8 mouse cellular contexts compared by ENCODE assay signal in the genomic region with DNA sequence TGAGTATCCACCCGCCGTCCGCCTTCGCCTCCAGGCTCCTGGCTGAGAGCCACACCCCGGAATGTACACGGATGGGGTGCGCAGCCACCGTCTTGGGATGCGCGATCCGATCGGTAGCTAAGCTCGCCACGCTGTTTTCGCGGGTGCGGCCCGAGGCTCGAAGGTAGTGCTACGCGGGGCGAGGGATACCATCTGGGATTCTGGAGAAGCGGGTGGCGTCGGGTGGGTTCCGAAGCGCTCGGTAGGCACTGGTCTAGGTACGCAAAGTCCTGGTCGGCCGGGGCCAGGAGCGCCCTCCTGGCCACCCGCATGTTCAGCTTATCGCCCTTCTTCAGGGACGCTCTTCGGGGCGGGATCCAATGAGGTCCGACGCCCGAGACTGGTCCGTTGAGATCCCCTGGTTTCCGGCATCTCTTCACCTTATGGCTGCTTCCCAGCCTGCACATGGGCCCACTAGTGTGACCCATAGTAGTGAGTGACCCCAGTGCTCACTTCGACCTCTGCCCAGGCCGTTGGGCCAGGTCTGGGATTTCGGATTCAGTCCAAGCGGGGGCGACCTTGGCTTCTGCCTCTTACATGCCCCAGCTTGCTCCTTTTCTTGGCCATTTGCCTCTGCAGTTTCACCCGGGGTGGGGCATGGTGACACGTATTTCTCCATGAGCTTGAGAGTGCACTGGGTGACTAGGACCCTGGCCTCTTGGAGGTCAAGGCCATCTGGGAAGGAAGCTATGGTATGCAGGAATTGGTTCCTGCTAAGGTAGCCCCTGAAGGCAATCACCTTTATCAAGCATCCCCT. TPM values are rescaled to one million over a fixed set of nuclear protein-coding genes. Genes with fewer than 3 reads are reported as not detected.
A peak's percentile ranks its signal among the peaks of the same experiment; 100 is the strongest.
DNase-seq lines count a peak whose midpoint lies in the region; ATAC-seq and TF ChIP-seq lines count a peak whose summit lies in the region.

No protein-coding gene starts in this region.

- peaks cover 23% of the 10 kb centered on the region for H3K9me3 ChIP-seq in CH12.LX (replicated peaks; ENCODE audit: low read length)
- H3K9me3 ChIP-seq in forebrain, embryonic 14.5 days (replicated peaks; ENCODE audit: control insufficient read depth, low read length), result no peaks in the 10 kb centered on the region
- no peaks in the 10 kb centered on the region for H3K9me3 ChIP-seq in hindbrain, embryonic 14.5 days (ENCODE audit: control insufficient read depth, low read length)
- no peaks in the 10 kb centered on the region for H3K9me3 ChIP-seq in limb, embryonic 15.5 days
- no peaks in the 10 kb centered on the region for H3K9me3 ChIP-seq in midbrain, embryonic 14.5 days (ENCODE audit: control insufficient read depth, low read length)

- peaks cover 0 to 8% of the 10 kb centered on the region in 2 experiments; a peak in 1 of 4 replicates for H3K4me1 ChIP-seq in CH12.LX (ENCODE audit: control insufficient read depth in 1 of 2, insufficient read depth in 2 of 2)
- peaks cover 31% of the 10 kb centered on the region for H3K4me1 ChIP-seq in forebrain, embryonic 14.5 days (ENCODE audit: control insufficient read depth, insufficient read depth, low read length)
- peaks cover 30% of the 10 kb centered on the region for H3K4me1 ChIP-seq in hindbrain, embryonic 14.5 days (replicated peaks; ENCODE audit: control insufficient read depth, insufficient read depth, low read length)
- peaks cover 46% of the 10 kb centered on the region for H3K4me1 ChIP-seq in limb, embryonic 15.5 days
- H3K4me1 ChIP-seq in midbrain, embryonic 14.5 days (ENCODE audit: control insufficient read depth, insufficient read depth, low read length), result peaks cover 37% of the 10 kb centered on the region

- no peak for ATAC-seq in forebrain, embryonic 14.5 days
- no peak for ATAC-seq in hindbrain, embryonic 14.5 days (ENCODE audit: low FRiP score)
- no peak for ATAC-seq in limb, embryonic 15.5 days (ENCODE audit: insufficient number of reproducible peaks, low FRiP score, low TSS enrichment, low read depth)
- ATAC-seq in midbrain, embryonic 14.5 days (ENCODE audit: low FRiP score, low TSS enrichment), result peak; percentile 5

- TF ChIP-seq CTCF in CH12.LX (conservative IDR thresholded peaks at IDR 0.05 in 1 of 2, IDR thresholded peaks at IDR 0.05 in 1 of 2; ENCODE audit: low read depth in 2 of 2, low read length in 2 of 2), result no peak

- intact Hi-C loops in left cerebral cortex, postnatal 4 days (cut with DNase I), result no loop called here

- in situ Hi-C loops in CH12.LX (cut with MboI; ENCODE audit: low pct_ligation_motif_present, low pct_unique_long_range_greater_than_20kb, low sequenced_read_pairs), result no loop called here

- peak overlapping the region in 2 of 3 experiments; percentile 20 to 57 for H3K4me3 ChIP-seq in CH12.LX (replicated peaks in 1 of 3; ENCODE audit: low read depth in 2 of 3, low read length in 2 of 3, poor library complexity in 1 of 3)
- H3K4me3 ChIP-seq in forebrain, embryonic 14.5 days (ENCODE audit: low read depth, low read length), result peak overlapping the region; percentile 60
- peak overlapping the region; percentile 66 for H3K4me3 ChIP-seq in hindbrain, embryonic 14.5 days (replicated peaks; ENCODE audit: low read length)
- peak overlapping the region; percentile 54 for H3K4me3 ChIP-seq in limb, embryonic 15.5 days
- H3K4me3 ChIP-seq in midbrain, embryonic 14.5 days (replicated peaks; ENCODE audit: low read depth, low read length), result peak overlapping the region; percentile 61

- no peaks in the 10 kb centered on the region for H3K79me2 ChIP-seq in CH12.LX (replicated peaks; ENCODE audit: control insufficient read depth, extremely low read depth, insufficient read depth, poor library complexity, severe bottlenecking)

- TF ChIP-seq RAD21 in CH12.LX (IDR thresholded peaks at IDR 0.05; ENCODE audit: low read depth, low read length), result no peak

- TF ChIP-seq EP300 in CH12.LX (IDR thresholded peaks at IDR 0.05; ENCODE audit: low read length), result no peak

- no peak for DNase-seq in CH12.LX (ENCODE audit: extremely low read depth)
- DNase-seq in adrenal gland, adult (ENCODE audit: inconsistent age in 2 of 2, low spot score in 1 of 2), result peak; percentile 58 to 87
- peak; percentile 27 for DNase-seq in forebrain, embryonic 14.5 days (ENCODE audit: low spot score)
- DNase-seq in hindbrain, embryonic 14.5 days (ENCODE audit: low spot score), result peak; percentile 50
- DNase-seq in midbrain, embryonic 14.5 days, result no peak
- no peak for DNase-seq in left cerebral cortex, postnatal 4 days
- DNase-seq in ovary, postnatal 10 days (ENCODE audit: low spot score), result no peak

- TF ChIP-seq POLR2A in CH12.LX (IDR thresholded peaks at IDR 0.05; ENCODE audit: low read depth, low read length), result no peak

- H3K9ac ChIP-seq in CH12.LX (ENCODE audit: insufficient read depth, low read depth), result no peak overlapping the region
- H3K9ac ChIP-seq in forebrain, embryonic 14.5 days (ENCODE audit: low read length), result peak overlapping the region; percentile 78
- H3K9ac ChIP-seq in hindbrain, embryonic 14.5 days, result peak overlapping the region; percentile 69
- peak overlapping the region; percentile 28; the same call in 1 of the 2 replicates for H3K9ac ChIP-seq in limb, embryonic 15.5 days
- H3K9ac ChIP-seq in midbrain, embryonic 14.5 days (replicated peaks; ENCODE audit: low read length), result peak overlapping the region; percentile 51

- H3K36me3 ChIP-seq in CH12.LX (replicated peaks in 1 of 2; ENCODE audit: control insufficient read depth in 1 of 2, insufficient read depth in 1 of 2, low read length in 1 of 2), result peaks cover 23 to 54% of the 10 kb centered on the region in 2 experiments
- peaks cover 52% of the 10 kb centered on the region for H3K36me3 ChIP-seq in forebrain, embryonic 14.5 days (ENCODE audit: control insufficient read depth, insufficient read depth, low read length)
- H3K36me3 ChIP-seq in hindbrain, embryonic 14.5 days (replicated peaks; ENCODE audit: control insufficient read depth, insufficient read depth), result peaks cover 51% of the 10 kb centered on the region
- H3K36me3 ChIP-seq in limb, embryonic 15.5 days, result peaks cover 30% of the 10 kb centered on the region
- peaks cover 55% of the 10 kb centered on the region for H3K36me3 ChIP-seq in midbrain, embryonic 14.5 days (ENCODE audit: control insufficient read depth, insufficient read depth, low read length)

- H3K27me3 ChIP-seq in CH12.LX (replicated peaks), result no peaks in the 10 kb centered on the region
- H3K27me3 ChIP-seq in forebrain, embryonic 14.5 days (replicated peaks; ENCODE audit: control insufficient read depth, insufficient read depth, low read length), result no peaks in the 10 kb centered on the region
- no peaks in the 10 kb centered on the region for H3K27me3 ChIP-seq in hindbrain, embryonic 14.5 days (ENCODE audit: control insufficient read depth, insufficient read depth, low read length)
- H3K27me3 ChIP-seq in limb, embryonic 15.5 days, result peaks cover 44% of the 10 kb centered on the region
- H3K27me3 ChIP-seq in midbrain, embryonic 14.5 days (ENCODE audit: control insufficient read depth, insufficient read depth, low read length), result no peaks in the 10 kb centered on the region

- WGBS in forebrain, embryonic 14.5 days, result 1% methylated on average over 49 of the region's 49 CpGs
- WGBS in hindbrain, embryonic 14.5 days, result 2% methylated on average over 49 of the region's 49 CpGs
- WGBS in limb, embryonic 15.5 days, result 4% methylated on average over 49 of the region's 49 CpGs
- 1% methylated on average over 49 of the region's 49 CpGs for WGBS in midbrain, embryonic 14.5 days

- H3K4me2 ChIP-seq in CH12.LX (ENCODE audit: insufficient read depth, low read depth, poor library complexity, severe bottlenecking), result peak overlapping the region; percentile 65
- peak overlapping the region; percentile 79 for H3K4me2 ChIP-seq in forebrain, embryonic 14.5 days (ENCODE audit: low read length)
- H3K4me2 ChIP-seq in hindbrain, embryonic 14.5 days (replicated peaks), result peak overlapping the region; percentile 65
- peak overlapping the region; percentile 85 for H3K4me2 ChIP-seq in limb, embryonic 15.5 days
- H3K4me2 ChIP-seq in midbrain, embryonic 14.5 days (ENCODE audit: low read length), result peak overlapping the region; percentile 68

- dilution Hi-C loops in CH12.LX (cut with MboI; ENCODE audit: extremely low pct_ligation_motif_present, extremely low pct_unique_long_range_greater_than_20kb, low sequenced_read_pairs), result no loop called here

- no peak overlapping the region for H3K27ac ChIP-seq in CH12.LX (ENCODE audit: insufficient read depth, low read depth)
- H3K27ac ChIP-seq in forebrain, embryonic 14.5 days (ENCODE audit: low read depth, low read length), result peak overlapping the region; percentile 92
- peak overlapping the region; percentile 84 for H3K27ac ChIP-seq in hindbrain, embryonic 14.5 days
- H3K27ac ChIP-seq in limb, embryonic 15.5 days, result 0 out of 2 replicates have a peak overlapping the region, but pooled peaks have one; percentile 58
- H3K27ac ChIP-seq in midbrain, embryonic 14.5 days (replicated peaks; ENCODE audit: low read depth, low read length), result peak overlapping the region; percentile 84

RNA-seq across cellular contexts. Expression of a gene that starts 0.8 kb away (rescaled TPM):
- total RNA-seq in CH12.LX (2012; rRNA removed) (6.8 and 7.7 TPM in 2 replicates), CH12.LX (2014; rRNA removed) (0.16 TPM in 1 of 2 replicates, not detected in the other)
- polyA plus RNA-seq in CH12.LX (2012; ENCODE audit: insufficient read length, low read depth), result 0.89 and 1.9 TPM in 2 replicates
- 354 and 404 TPM in 2 replicates for polyA plus RNA-seq in forebrain, embryonic 14.5 days (2014; fragmentation: Nextera tagmentation; extraction: Ambion mirVana)
- 280 and 288 TPM in 2 replicates for polyA plus RNA-seq in hindbrain, embryonic 14.5 days (2014; fragmentation: Nextera tagmentation; extraction: Ambion mirVana)
- polyA plus RNA-seq in limb, embryonic 15.5 days (2015; fragmentation: Nextera tagmentation; extraction: Ambion mirVana), result 113 and 182 TPM in 2 replicates
- polyA plus RNA-seq in midbrain, embryonic 14.5 days (2014; fragmentation: Nextera tagmentation; extraction: Ambion mirVana), result 297 and 329 TPM in 2 replicates
- total RNA-seq in left cerebral cortex, postnatal 4 days (2021), result 100 to 1,000 TPM; 306 to 334 TPM

RNA-seq across cellular contexts. Expression of a gene that starts 5.3 kb away (rescaled TPM):
- total RNA-seq in CH12.LX (2012; rRNA removed), result 61.5 and 77.2 TPM in 2 replicates
- 1.6 and 2.0 TPM in 2 replicates for total RNA-seq in CH12.LX (2014; rRNA removed)
- 1.6 and 2.8 TPM in 2 replicates for polyA plus RNA-seq in CH12.LX (2012; ENCODE audit: insufficient read length, low read depth)
- polyA plus RNA-seq in forebrain, embryonic 14.5 days (2014; fragmentation: Nextera tagmentation; extraction: Ambion mirVana), result 32.5 and 46.1 TPM in 2 replicates
- 30.5 and 34.4 TPM in 2 replicates for polyA plus RNA-seq in hindbrain, embryonic 14.5 days (2014; fragmentation: Nextera tagmentation; extraction: Ambion mirVana)
- polyA plus RNA-seq in limb, embryonic 15.5 days (2015; fragmentation: Nextera tagmentation; extraction: Ambion mirVana), result 560 and 613 TPM in 2 replicates
- polyA plus RNA-seq in midbrain, embryonic 14.5 days (2014; fragmentation: Nextera tagmentation; extraction: Ambion mirVana), result 16.5 and 26.8 TPM in 2 replicates
- total RNA-seq in left cerebral cortex, postnatal 4 days (2021), result 10 to 100 TPM; 14.9 to 16.3 TPM

RNA-seq across cellular contexts. Expression of a gene that starts 15.4 kb away (rescaled TPM):
- 14.0 and 16.2 TPM in 2 replicates for total RNA-seq in CH12.LX (2012; rRNA removed)
- 5.4 and 6.4 TPM in 2 replicates for total RNA-seq in CH12.LX (2014; rRNA removed)
- 9.0 and 9.8 TPM in 2 replicates for polyA plus RNA-seq in CH12.LX (2012; ENCODE audit: insufficient read length, low read depth)
- 9.5 and 10.2 TPM in 2 replicates for polyA plus RNA-seq in forebrain, embryonic 14.5 days (2014; fragmentation: Nextera tagmentation; extraction: Ambion mirVana)
- polyA plus RNA-seq in hindbrain, embryonic 14.5 days (2014; fragmentation: Nextera tagmentation; extraction: Ambion mirVana), result 10.2 and 14.4 TPM in 2 replicates
- polyA plus RNA-seq in limb, embryonic 15.5 days (2015; fragmentation: Nextera tagmentation; extraction: Ambion mirVana), result 25.4 and 28.5 TPM in 2 replicates
- 11.9 and 14.1 TPM in 2 replicates for polyA plus RNA-seq in midbrain, embryonic 14.5 days (2014; fragmentation: Nextera tagmentation; extraction: Ambion mirVana)
- total RNA-seq in left cerebral cortex, postnatal 4 days (2021), result 1 to 10 TPM; 5.6 to 5.7 TPM

RNA-seq across cellular contexts. Expression of a gene that starts 42.7 kb away (rescaled TPM):
- total RNA-seq in CH12.LX (2012; rRNA removed), result 29.5 and 39.4 TPM in 2 replicates
- 11.5 and 12.7 TPM in 2 replicates for total RNA-seq in CH12.LX (2014; rRNA removed)
- polyA plus RNA-seq in CH12.LX (2012; ENCODE audit: insufficient read length, low read depth), result 68.6 and 76.7 TPM in 2 replicates
- polyA plus RNA-seq in forebrain, embryonic 14.5 days (2014; fragmentation: Nextera tagmentation; extraction: Ambion mirVana), result 16.6 and 18.7 TPM in 2 replicates
- 17.8 and 19.3 TPM in 2 replicates for polyA plus RNA-seq in hindbrain, embryonic 14.5 days (2014; fragmentation: Nextera tagmentation; extraction: Ambion mirVana)
- 10.6 and 12.9 TPM in 2 replicates for polyA plus RNA-seq in limb, embryonic 15.5 days (2015; fragmentation: Nextera tagmentation; extraction: Ambion mirVana)
- 20.8 and 22.0 TPM in 2 replicates for polyA plus RNA-seq in midbrain, embryonic 14.5 days (2014; fragmentation: Nextera tagmentation; extraction: Ambion mirVana)
- 100 to 1,000 TPM; 103 to 105 TPM for total RNA-seq in left cerebral cortex, postnatal 4 days (2021)

RNA-seq across cellular contexts. Expression of a gene that starts 44.9 kb away (rescaled TPM):
- not detected in 2 replicates for total RNA-seq in CH12.LX (2012; rRNA removed)
- total RNA-seq in CH12.LX (2014; rRNA removed), result not detected in 2 replicates
- not detected in 2 replicates for polyA plus RNA-seq in CH12.LX (2012; ENCODE audit: insufficient read length, low read depth)
- polyA plus RNA-seq in forebrain, embryonic 14.5 days (2014; fragmentation: Nextera tagmentation; extraction: Ambion mirVana), result 28.9 and 31.5 TPM in 2 replicates
- polyA plus RNA-seq in hindbrain, embryonic 14.5 days (2014; fragmentation: Nextera tagmentation; extraction: Ambion mirVana), result 28.0 and 33.4 TPM in 2 replicates
- polyA plus RNA-seq in limb, embryonic 15.5 days (2015; fragmentation: Nextera tagmentation; extraction: Ambion mirVana), result 12.7 and 17.1 TPM in 2 replicates
- polyA plus RNA-seq in midbrain, embryonic 14.5 days (2014; fragmentation: Nextera tagmentation; extraction: Ambion mirVana), result 24.5 and 61.9 TPM in 2 replicates
- 10 to 100 TPM; 37.8 to 40.0 TPM for total RNA-seq in left cerebral cortex, postnatal 4 days (2021)

Comparison
In these comparisons a context has a peak if more than half of its experiments do, and no peak if none do; other contexts are left out.
1. DNase-seq: peak in adrenal gland, adult (2 of 2), forebrain, embryonic 14.5 days (single experiment) and hindbrain, embryonic 14.5 days (single experiment); none in CH12.LX (single experiment), midbrain, embryonic 14.5 days (single experiment), left cerebral cortex, postnatal 4 days (single experiment) and ovary, postnatal 10 days (single experiment).
2. RNA of a gene that starts 0.8 kb away (polyA plus RNA-seq): 354 to 404 TPM in forebrain, embryonic 14.5 days, 297 to 329 TPM in midbrain, embryonic 14.5 days, 280 to 288 TPM in hindbrain, embryonic 14.5 days and 113 to 182 TPM in limb, embryonic 15.5 days; 0.89 to 1.9 TPM in CH12.LX; every median in the first group is over 10 times any median in the second.
3. RNA of a gene that starts 5.3 kb away (polyA plus RNA-seq): 560 to 613 TPM in limb, embryonic 15.5 days; 32.5 to 46.1 TPM in forebrain, embryonic 14.5 days, 30.5 to 34.4 TPM in hindbrain, embryonic 14.5 days, 16.5 to 26.8 TPM in midbrain, embryonic 14.5 days and 1.6 to 2.8 TPM in CH12.LX; every median in the first group is over 10 times any median in the second.
4. Peak in every context shown above with its lines, with median percentiles within 50 percentile points of each other: H3K4me2 ChIP-seq and H3K4me3 ChIP-seq.